Mouse (Mus musculus) brain, embryonic 14.5 days (tissue): ENCODE results near the gene Spef1. TPM values are rescaled to one million over a fixed set of nuclear protein-coding genes. Genes with fewer than 3 reads are reported as not detected.

Experiments used
- DNase-seq: peaks from one replicate; pipeline ENCODE4 v3.0.0-alpha.2; 2011; ENCODE audit warnings: low read depth
- CTCF ChIP-seq: fragments of 200-500 bp; IDR thresholded peaks from 2 replicates; pipeline ENCODE4 v1.5.1; 2012; ENCODE audit warnings: inconsistent platforms, mild to moderate bottlenecking, moderate library complexity, borderline replicate concordance; ENCODE audit not compliant: insufficient read depth, insufficient read length; ENCODE audit errors: extremely low read depth
- POLR2A ChIP-seq: fragments of 200-500 bp; IDR thresholded peaks from 2 replicates; pipeline ENCODE4 v1.6.1; 2012; ENCODE audit warnings: mild to moderate bottlenecking, inconsistent platforms, borderline replicate concordance; ENCODE audit not compliant: poor library complexity, insufficient read depth, insufficient read length, severe bottlenecking; ENCODE audit errors: extremely low read depth
- polyA plus RNA-seq: library from polyadenylated mRNA; depleted of rRNA; stranded (reverse); fragments of >200 nt; gene quantifications from 2 replicates; pipeline ENCODE4 v1.2.3, GENCODE M21; 2012

Spef1 gene
- polyA plus RNA-seq, 1 experiment = 35.4 TPM

GRCm38 (mm10) chr2:131204410-131204981, 17.4 kb upstream of the Spef1 start:
- peak; percentile 67 for DNase-seq
- no peak for TF ChIP-seq POLR2A

- TF ChIP-seq POLR2A = no peak
- TF ChIP-seq CTCF = no peak
- no peak for DNase-seq
Observed at GRCm38 (mm10) chr2:131203816-131204409, 16.8 kb upstream of the Spef1 start.

- TF ChIP-seq POLR2A = no peak
- TF ChIP-seq CTCF = no peak
- DNase-seq = no peak
Observed at GRCm38 (mm10) chr2:131201262-131201661, 14.2 kb upstream of the Spef1 start.

DNA sequence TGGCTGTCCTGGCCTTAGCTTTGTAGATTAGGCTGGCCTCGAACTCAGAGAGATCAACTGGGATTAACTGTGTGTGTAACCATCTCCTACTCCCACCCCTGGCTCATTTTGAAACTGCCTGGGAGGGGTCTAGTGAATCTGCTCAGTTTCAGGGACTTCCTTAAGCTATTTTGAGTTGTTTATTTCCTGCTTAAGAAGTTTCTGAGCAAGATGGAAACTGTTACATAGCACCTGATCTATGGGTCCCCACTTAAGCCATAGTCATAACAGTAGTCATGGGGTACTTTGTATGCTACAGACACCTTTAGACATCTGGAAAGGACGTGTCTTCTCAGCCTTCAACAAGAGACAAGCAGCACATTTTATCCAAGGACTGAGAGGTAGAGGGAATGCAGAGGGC, 13.6 kb upstream of the Spef1 start:
- no peak for DNase-seq
- TF ChIP-seq POLR2A = no peak
- TF ChIP-seq CTCF = no peak

- TF ChIP-seq CTCF = no peak
- no peak for TF ChIP-seq POLR2A
- DNase-seq = no peak
Observed at GRCm38 (mm10) chr2:131196606-131197316, 9.7 kb upstream of the Spef1 start.

DNA sequence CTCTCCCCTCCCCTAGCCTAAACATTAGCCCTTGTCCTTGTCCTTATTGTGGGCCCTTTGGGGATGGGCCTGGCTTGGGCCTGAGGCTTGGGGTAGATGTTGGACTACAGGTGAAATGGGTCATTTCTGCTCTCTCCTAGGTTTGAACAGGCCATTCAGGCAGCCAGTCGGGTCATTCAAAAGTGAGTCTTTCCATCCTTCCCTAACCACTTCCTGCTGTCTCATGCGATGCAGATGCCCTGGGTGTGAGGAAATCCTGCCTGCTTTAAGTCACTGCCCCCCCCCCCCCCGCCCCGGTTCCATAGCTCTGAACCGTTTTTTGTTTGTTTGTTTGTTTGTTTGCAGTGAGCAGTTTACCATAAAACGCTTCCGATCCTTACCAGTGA, 3.9 kb upstream of the Spef1 start:
- no peak for TF ChIP-seq POLR2A
- TF ChIP-seq CTCF = no peak
- DNase-seq = no peak

DNA sequence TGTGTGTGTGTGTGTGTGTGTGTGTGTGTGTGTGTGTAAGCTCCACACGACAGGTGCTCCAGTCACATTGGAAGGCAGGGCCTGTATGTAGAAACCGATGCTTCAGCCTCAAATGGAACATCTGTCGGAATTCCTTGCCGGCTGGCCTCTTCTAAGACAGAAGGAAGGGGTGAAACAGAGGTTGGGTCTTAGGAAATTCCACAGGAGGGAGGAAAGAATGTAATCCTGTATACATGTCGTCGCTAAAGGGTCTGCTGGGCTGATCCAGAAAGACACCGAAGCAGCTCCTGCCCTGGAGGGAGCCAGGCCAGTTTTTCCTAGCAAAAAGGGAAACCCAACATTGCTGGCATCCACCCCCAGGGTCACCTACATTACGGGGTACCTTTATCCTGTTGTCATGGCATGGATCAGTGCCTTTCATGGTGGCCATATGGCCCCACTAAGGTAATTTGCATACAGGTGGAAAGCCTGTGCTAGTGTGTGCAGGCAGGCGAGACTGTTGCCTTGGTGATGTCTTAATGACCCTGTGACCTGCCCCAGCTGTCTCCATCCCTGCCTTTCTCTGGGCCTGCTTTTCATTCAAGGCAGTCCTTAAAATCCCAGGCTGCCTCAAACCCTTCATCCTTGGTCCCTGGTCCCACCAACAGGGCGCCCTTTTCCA, 3.4 kb upstream of the Spef1 start:
- DNase-seq = peak; percentile 88
- TF ChIP-seq POLR2A (no peak), CTCF (no peak)

DNA sequence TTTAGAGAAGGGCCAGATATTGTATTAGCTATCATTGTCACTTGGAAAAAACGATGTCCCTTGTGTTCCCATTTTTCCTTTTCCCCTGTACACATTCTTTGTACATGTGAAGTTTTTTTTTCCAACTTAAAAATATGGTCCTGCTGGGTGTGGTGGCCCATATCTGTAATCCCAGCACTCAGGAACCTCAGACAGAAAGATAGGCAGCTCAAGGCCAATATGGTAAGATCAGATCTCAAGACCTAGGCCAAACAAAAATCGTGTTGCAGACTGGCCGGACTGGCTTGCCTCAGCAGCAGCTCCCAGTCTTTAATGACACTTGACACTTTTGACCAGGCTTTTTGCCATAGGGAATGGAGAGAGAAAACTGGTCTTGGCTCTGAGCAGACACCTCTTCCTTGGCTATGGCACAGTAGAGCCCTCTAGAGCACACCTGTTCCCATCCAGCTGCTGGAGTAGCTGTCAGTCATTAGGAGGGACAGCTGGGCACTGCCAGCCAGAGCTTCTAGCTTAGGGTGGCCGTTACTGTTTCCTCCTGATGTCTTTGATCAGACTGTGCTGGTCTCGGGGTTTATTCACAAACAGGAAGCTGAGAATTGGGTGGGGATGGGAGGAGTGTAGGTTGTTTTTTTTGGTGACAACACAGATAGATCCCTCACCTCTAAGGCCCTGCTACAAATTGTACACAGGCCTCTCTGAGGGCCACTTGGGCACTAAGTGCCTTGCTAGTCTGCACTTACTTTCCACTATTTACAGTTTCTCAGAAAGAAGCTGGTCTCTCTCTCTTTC, 2.6 kb upstream of the Spef1 start:
- TF ChIP-seq CTCF = no peak
- TF ChIP-seq POLR2A = no peak
- DNase-seq = peak; percentile 32

DNA sequence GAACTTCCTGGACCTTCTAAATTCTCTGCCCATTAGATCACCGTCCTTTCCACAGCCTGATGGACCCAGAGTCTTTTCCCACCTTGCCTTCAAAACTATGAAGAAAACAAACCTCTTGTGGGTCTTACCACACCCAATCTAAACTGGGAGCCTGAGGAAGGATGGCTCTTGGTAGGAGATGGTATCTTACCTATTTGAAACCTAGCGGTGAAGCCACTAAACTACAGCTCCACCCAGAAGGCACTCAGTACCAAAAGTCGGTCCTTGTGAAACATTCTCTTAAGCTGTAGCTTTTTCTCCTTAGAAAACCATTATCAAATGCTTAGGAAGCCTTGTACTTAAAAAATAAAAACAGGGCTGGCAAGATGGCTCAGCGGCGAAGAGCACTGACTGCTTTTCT, 1.2 kb upstream of the Spef1 start:
- TF ChIP-seq CTCF = no peak
- TF ChIP-seq POLR2A = no peak
- no peak for DNase-seq

DNA sequence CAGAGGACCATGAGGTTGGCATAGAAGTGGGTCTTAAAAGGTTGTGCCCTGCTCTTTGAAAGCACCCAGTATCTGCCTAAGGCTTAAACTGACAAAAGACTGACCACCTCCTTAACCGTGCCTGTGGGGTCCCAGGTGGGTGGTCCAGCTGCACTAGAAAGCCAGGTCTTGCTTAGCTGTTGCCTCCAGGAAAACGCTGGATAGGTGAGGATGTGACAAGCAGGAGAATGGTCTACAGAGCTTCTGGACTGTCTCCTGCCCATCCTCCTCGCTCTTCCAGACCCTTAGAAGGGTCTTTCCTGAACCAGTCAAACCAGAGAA, 480 bp upstream of the Spef1 start:
- DNase-seq = no peak
- TF ChIP-seq CTCF (no peak), POLR2A (no peak)

DNA sequence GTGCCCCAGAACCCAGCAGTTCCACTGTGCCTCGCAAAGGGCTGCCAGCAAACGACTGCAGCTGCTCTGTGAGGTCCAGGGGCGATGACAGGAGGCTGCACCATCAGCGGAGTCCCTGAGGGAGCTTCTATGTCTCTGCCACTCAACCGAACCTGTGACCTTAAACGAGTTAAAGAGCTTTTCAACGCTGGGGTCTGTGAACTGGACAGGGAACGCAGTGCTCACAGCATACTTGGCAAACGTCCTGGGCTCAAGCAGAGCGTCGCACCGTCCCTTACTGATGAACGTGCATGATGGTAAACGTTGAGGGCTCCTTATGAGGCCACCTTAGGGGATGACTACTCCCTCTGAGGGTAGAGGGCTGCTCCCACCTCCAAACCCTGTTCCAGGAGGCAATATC, 739 bp downstream of the Spef1 start:
- TF ChIP-seq POLR2A (no peak), CTCF (no peak)
- DNase-seq = no peak
